Mouse (Mus musculus) left cerebral cortex, adult 18-20 months (tissue): ENCODE results near the gene Erv3. TPM values are rescaled to one million over a fixed set of nuclear protein-coding genes. Genes with fewer than 3 reads are reported as not detected.
"Not testable (repeated sequence)": the region's sequence is repeated elsewhere in the genome, so short reads cannot be mapped to it uniquely, and the experiment has no call there.

Source experiments
- DNase-seq, 2 experiments: peaks; one replicate each; pipeline ENCODE4 v3.0.0; 2021 to 2022; ENCODE audit warnings: low spot score in 2 of 2, mixed read lengths in 1 of 2
- total RNA-seq, 2 experiments: library from RNA; stranded (reverse); gene quantifications; 2 replicates each; pipeline ENCODE4 v1.2.3; 2021

Erv3 gene
- total RNA-seq, 2 experiments from 2014 or later: 0.09 to 0.23 TPM

- DNase-seq: no peak
These were observed 4.8 kb upstream of the Erv3 start for GRCm38 (mm10) chr2:131864262-131864796.

GRCm38 (mm10) chr2:131863472-131863871 lies 3.9 kb upstream of the Erv3 start:
- peak in 1 of 2 experiments; percentile 48 for DNase-seq

- DNase-seq: no peak
These were observed 3.2 kb upstream of the Erv3 start for GRCm38 (mm10) chr2:131862617-131863275.

GRCm38 (mm10) chr2:131857838-131858237 lies 1.7 kb downstream of the Erv3 start:
- no peak for DNase-seq

GRCm38 (mm10) chr2:131853719-131854118 lies 5.8 kb downstream of the Erv3 start:
- no peak for DNase-seq

- DNase-seq: no peak
These were observed 8.0 kb downstream of the Erv3 start for GRCm38 (mm10) chr2:131851333-131852092.

- no peak for DNase-seq
These were observed 9.5 kb downstream of the Erv3 start for GRCm38 (mm10) chr2:131850047-131850446.

GRCm38 (mm10) chr2:131847501-131848359 lies 11.8 kb downstream of the Erv3 start:
- peak; percentile 33 to 59 for DNase-seq

- DNase-seq: no peak
These were observed 12.7 kb downstream of the Erv3 start for GRCm38 (mm10) chr2:131846811-131847210.

GRCm38 (mm10) chr2:131846132-131846710 lies 13.3 kb downstream of the Erv3 start:
- no peak for DNase-seq

- no peak for DNase-seq
These were observed 13.9 kb downstream of the Erv3 start for GRCm38 (mm10) chr2:131845671-131846070.

GRCm38 (mm10) chr2:131842568-131842967 lies 17.0 kb downstream of the Erv3 start:
- DNase-seq: no peak

GRCm38 (mm10) chr2:131841321-131841693 lies 18.2 kb downstream of the Erv3 start:
- DNase-seq: no peak

- peak in 1 of 2 experiments; percentile 53 for DNase-seq
These were observed 18.8 kb downstream of the Erv3 start for GRCm38 (mm10) chr2:131840611-131841320.

- no peak for DNase-seq
These were observed 25.3 kb downstream of the Erv3 start for GRCm38 (mm10) chr2:131834296-131834695.

GRCm38 (mm10) chr2:131831861-131832260 lies 27.7 kb downstream of the Erv3 start:
- no peak for DNase-seq

- not testable (repeated sequence) for DNase-seq
These were observed 28.6 kb downstream of the Erv3 start for GRCm38 (mm10) chr2:131830945-131831344.

GRCm38 (mm10) chr2:131827999-131828975 lies 31.3 kb downstream of the Erv3 start:
- DNase-seq: peak; percentile 57 to 72

- DNase-seq: no peak
These were observed 32.4 kb downstream of the Erv3 start for GRCm38 (mm10) chr2:131827026-131827687.
